Mouse (Mus musculus): ENCODE data around the gene Ism1.

The Ism1 gene

DNA sequence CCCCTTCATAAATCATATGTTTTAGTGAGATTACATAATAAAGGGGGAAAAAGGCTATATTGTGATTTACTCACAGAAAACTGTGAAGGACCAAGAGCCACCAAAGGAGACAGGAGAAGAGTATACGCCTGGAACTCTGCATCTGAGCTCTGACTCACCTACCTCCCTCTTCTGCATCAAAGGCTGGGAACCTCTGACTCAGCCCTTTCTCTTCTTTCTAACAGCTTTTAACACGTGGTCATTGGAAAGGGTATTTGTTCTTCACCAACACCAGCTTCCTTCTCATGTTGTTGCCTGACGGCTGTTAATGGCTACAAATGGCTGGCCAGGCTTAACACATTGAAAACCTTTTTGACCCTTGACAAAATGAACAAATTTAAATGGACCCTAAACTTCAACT is 36.2 kb downstream of the Ism1 start:
- DNase-seq (ENCODE audit: low spot score): no peak

DNA sequence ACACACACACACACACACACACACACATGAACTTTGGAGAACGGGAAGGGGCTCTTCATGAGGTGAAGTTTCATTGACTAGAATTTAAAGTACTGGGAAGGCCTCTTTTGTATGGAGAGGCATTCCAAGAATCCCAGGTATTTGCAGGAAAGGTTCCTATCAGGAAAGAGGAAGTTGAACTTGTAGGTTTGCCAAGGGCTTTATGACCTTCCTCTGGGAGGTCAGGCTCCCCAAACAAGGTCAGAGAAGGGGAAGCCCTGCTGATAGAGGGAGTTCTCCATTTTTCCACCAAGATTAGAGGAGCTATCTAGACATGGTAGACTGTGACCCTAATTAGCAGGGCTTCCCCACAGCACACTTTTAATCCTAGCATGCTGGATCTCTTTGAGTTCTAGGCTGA is 39.8 kb downstream of the Ism1 start:
- no peak for DNase-seq (ENCODE audit: low spot score)

DNA sequence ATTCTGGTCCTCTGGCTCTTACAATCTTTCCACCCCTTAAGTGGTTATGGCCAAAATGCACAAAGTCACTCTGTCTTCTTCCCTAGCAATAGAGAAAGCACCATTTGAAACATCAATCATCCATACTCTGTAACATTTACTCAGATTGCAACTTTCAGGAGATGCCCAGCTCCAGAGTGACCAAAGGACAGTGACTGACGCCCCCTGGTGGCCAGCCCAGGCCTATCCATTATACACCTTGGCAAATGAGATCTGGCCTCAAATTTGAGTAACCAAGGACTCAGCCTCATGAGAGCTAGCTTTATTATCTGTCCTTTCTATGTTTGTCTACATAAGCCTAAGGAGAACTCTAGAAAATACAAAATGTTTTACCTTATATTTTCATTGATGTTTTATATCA is 44.7 kb downstream of the Ism1 start:
- peak; percentile 75 for DNase-seq (ENCODE audit: low spot score)

- no peak for DNase-seq (ENCODE audit: low spot score)
Measured at GRCm38 (mm10) chr2:139723304-139723703, 45.3 kb downstream of the Ism1 start.

DNA sequence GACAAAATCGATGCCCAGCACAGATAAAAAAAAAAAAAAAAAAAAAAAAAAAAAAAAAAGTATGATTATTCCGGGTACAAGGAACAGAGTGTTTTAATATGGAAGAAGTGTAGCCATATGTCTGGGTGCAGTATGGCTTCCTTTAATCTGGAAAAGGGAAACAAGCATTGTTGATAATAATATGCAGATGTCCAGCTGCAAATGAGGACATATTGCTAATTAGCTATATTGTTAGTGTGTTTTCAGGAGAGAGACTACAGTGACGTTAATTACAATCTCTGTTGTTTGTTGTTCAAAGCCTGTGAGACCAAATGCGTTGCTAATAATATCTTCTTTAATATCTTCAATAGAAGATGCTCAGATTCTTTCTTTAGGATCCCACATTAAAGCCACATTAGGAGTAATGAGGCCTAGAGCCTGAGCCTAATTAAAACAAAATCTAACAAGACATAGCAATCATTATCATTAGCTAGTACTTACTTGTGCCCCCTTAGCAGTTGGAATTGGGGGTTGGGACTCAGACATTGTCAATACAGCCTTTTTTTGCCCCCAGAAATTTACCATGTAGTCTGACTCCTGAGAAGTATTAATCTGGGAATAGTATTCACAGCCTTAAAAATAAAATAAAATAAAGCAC is 46.3 kb downstream of the Ism1 start:
- DNase-seq (ENCODE audit: low spot score): no peak

DNA sequence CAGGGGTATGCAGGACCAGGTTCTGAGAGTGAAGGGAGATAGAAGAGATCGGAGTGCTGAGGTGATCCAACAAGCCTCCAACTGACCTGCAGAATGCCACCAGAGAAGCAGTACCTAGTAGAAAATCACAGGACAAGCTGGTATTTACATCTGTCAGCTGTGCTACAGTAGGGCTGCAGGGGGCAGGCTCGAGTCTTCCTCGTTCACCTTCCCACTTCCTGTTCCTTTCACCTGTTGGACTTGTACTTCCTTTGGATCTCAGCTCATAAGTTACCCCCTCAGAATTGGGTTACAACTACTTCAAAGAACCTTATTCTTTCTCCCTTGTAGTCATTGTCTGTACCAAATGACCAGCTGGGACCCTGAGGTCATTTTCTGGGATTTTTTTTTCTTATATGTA is 47.4 kb downstream of the Ism1 start:
- DNase-seq (ENCODE audit: low spot score): no peak

DNA sequence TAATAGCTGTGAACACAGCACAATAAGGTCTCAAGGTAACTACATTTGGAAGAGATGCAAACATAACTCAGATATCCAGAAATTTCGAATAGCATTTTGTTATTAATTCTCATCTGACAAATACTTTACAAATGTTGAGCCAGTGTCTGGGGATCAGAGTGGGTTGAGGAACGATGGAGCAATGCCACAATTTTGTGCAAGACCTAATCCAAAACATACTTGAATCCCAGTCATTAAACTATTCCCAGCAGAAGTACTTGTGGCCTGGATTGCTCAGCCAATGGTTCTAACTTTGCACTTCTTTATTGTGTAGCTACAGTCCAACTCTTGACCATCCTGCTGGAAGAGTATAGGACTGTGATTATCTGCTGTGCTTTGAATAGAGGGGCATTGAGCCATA is 50.1 kb downstream of the Ism1 start:
- no peak for DNase-seq (ENCODE audit: low spot score)

GRCm38 (mm10) chr2:139729377-139729776 is 51.4 kb downstream of the Ism1 start:
- DNase-seq (ENCODE audit: low spot score): no peak

DNA sequence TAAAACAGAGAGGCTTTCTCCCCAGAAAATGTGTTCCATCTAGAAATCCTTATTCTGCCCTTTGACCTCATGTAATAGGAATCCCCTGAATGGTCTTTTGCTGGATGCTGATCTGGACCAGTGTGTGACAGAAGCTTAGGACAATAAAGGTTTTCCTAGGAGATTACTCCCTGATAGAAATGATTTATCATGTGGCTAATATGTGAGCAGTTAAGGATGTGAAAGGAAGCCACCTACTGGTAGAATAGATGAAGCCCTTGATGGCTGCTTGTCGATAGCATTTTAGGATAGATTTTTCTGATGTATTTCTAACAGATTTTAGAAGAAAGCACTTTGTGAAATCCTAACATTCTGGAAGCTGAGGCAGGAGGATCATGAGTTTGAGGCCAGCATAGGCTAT is 64.4 kb downstream of the Ism1 start:
- DNase-seq (ENCODE audit: low spot score): peak; percentile 12

DNA sequence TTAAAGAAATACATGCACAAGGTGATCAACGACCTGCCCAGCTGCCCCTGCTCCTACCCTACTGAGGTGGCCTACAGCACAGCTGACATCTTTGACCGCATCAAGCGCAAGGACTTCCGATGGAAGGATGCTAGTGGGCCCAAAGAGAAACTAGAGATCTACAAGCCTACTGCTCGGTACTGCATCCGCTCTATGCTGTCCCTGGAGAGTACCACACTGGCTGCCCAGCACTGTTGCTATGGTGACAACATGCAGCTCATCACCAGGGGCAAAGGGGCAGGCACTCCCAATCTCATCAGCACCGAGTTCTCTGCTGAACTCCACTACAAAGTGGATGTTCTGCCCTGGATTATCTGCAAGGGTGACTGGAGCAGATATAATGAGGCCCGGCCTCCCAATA is 79.0 kb downstream of the Ism1 start:
- peak; percentile 42 for DNase-seq (ENCODE audit: low spot score)

GRCm38 (mm10) chr2:139757456-139757855 is 79.5 kb downstream of the Ism1 start:
- DNase-seq (ENCODE audit: low spot score): no peak

DNA sequence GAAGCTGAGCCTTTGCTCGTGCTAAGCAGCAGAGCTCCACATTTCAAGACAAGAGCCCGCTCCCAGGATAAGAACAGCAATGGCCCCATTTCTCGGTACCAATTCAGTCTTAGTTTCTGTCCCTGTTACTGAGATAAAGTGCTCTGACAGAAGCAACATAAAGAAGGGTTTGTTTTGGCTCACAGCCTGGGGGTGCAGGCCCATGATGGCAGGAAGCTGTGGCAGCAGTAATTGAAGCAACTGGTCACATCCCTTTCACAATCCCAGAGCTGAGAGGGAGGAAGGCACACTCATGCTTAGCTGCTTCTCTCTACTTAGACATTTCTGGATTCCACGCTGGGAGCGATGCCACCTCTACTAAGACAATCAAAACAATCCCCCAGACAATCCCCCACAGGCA is 86.4 kb downstream of the Ism1 start:
- no peak for DNase-seq (ENCODE audit: low spot score)

GRCm38 (mm10) chr2:139774949-139775570 is 97.1 kb downstream of the Ism1 start:
- DNase-seq (ENCODE audit: low spot score): no peak

- no peak for DNase-seq (ENCODE audit: low spot score)
Measured at GRCm38 (mm10) chr2:139776644-139777043, 98.7 kb downstream of the Ism1 start.

DNA sequence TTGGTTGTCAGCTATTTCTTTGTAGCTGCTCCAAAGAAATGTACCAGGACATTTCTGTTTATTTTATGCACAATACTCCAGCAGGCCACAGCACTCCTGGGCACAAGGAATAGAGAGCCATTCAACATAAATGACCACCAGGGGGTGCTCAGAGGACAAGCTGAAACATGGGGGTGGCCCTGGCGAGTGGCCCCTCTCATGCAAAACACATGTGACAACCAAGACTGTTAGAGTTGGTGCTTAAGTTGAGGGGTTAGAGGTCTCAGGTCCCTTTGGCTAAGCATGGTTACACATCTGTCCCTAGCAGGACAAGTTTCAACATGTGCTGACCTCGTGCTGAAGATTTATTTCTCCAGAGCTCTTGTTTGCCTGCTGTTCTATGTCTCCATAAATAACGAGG is 100.3 kb downstream of the Ism1 start:
- DNase-seq (ENCODE audit: low spot score): peak; percentile 35

DNA sequence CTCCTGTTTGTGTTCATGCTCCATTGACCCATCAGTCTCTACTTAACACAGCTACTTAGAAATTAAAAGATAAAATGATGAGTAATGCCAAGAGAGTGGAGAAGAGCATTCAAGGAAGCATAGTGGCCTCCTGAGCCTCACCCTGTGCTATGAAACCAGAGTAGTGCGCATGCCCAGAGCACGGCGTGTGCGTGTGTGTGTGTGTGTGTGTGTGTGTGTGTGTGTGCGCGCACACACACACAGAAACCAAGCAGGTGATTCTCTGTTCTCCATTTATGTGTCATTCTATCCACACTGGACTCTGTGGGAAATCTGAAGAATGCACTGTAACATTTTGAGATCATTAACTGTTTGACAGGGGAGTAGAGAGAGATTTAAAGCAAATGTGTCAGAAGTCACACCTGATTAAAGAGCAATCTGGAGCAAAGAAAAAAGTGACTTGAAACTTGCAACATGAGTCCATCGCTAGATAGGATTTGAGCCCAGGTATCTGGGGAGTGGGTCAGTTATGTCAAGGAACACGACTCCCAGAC is 105.4 kb downstream of the Ism1 start:
- DNase-seq (ENCODE audit: low spot score): no peak

GRCm38 (mm10) chr2:139784465-139784864 is 106.5 kb downstream of the Ism1 start:
- DNase-seq (ENCODE audit: low spot score): no peak

DNA sequence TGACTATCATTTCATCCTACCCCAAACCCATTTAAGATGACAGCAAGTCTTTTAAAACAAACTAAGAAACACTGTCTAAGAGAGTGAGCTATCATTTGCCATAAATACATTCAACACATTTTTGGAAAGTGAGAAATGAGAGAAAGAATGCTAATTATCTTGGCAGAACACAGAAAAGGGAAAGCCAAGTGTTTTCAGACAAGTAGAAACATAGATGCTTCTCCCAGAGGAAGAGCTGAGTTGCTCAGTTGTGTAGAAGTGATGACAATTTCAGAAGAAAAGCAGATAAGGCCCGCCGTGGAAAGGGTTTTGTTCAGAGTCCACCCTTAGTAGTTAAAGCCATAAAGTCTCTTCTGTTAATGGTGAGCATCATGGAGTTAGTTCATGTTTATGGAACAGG is 107.0 kb downstream of the Ism1 start:
- no peak for DNase-seq (ENCODE audit: low spot score)

DNA sequence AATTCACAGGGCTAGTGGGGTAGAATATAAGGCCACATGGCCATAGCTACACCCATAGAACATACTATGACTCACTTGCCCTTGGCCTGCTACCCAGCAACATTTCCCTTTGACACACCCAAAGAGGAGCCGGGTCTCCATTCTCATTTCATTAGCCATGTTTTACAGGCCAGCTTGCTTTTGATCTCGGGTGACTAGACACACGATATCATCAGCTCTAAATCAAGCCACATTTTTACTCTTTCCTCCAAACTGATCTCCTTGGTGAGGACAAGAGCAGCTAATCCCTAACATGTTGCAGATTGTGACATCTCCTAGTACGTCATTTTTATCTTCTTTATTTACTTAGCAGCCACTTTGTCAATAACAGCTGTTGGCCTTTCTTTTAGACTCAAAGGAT is 110.7 kb downstream of the Ism1 start:
- DNase-seq (ENCODE audit: low spot score): no peak

GRCm38 (mm10) chr2:139792345-139793120 is 114.6 kb downstream of the Ism1 start:
- DNase-seq (ENCODE audit: low spot score): no peak

DNA sequence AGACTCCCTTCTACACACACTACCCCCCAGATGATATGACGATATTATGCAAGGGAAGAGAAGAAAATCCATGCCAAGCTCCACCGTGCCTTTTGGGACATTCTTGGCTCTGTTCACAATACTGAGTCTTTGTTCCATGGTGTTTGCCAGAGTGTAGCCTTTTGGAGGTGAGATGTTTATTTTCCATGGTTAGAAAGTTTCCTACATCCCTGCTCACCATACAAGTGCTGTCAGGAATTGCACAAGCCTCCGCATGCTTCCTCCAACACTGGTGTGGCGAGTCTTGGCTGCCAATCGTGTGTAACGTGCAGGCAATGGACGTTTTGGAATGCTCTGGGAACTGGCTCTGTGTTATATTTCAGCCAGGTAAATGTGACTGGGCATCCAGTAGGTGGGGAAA is 126.1 kb downstream of the Ism1 start:
- DNase-seq (ENCODE audit: low spot score): no peak

DNA sequence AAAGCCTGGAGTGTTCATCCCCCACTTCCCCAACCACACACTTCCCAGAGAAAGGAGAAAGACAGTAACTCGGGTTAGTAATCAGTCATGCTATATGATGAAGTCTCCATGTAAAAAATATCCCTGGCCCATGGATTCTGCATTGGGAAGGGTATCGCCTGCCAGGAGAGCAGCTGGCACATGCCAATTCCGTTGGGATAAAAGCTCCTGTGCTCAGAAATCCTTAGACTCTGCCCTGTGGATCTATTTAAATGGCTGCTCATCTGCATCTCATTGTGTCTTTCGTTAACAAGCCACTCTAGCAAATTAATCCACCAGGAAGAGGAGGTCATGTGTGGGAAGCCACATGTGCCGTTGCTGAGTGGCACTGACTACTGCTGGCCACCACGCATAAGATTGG is 129.9 kb downstream of the Ism1 start:
- no peak for DNase-seq (ENCODE audit: low spot score)

Data from retina, embryonic 14.5 days (tissue).